Mouse (Mus musculus) mouse embryonic stem cell (cell line): ENCODE measurements around the gene Slc22a23.

Experiments used
- in situ Hi-C, 2 experiments: fragments of 300-500 bp; cut with MboI; formaldehyde crosslinking; loops; 1 replicate in 1 of 2; 3 replicates in 1 of 2; pipeline ENCODE4 v1.14.3; 2019 to 2020; ENCODE audit warnings: low sequenced_read_pairs in 2 of 2, low pct_unique_long_range_greater_than_20kb in 1 of 2, mixed read lengths in 1 of 2; ENCODE audit not compliant: unreplicated experiment in 1 of 2

The Slc22a23 gene

DNA sequence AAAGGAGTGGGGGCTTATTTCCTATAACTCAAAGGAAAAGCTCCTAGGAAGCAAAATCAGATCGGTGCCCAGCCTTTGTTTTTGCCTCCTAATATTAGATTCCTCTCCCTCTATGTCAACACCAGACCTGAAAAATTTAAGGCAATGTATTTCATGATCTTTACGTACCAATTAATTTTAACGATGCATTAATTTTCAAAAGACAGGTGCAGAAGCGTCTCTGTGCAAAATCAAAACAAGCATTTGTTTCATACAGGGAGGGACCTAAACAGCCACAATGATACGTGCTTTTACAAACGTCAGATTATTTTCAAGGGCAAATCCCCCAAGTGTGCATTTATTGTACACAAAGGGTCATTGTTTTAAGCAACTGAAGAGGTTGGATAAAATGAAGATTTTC, 212.1 kb downstream of the Slc22a23 start:
- in situ Hi-C loops = no loop called here

DNA sequence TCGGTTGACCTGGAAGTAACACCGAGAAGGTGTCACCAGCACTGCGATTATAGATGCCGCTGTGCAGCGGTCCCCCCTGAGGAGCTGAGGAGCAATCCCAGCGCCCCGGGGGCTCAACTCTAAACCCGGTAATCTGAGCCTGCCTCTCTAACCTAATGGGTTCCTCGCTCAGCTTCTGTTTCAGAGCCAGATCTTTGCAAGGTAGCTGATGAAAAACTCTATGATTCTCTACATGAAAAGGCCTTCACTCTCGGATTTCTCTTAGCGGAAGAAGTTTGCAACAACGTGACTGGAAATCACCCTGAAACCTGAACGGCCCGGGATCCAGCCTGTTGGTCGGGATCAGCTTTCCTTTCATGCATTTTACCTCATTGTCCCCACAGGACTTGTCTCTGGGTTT, 212.7 kb downstream of the Slc22a23 start:
- in situ Hi-C loops = no loop called here

DNA sequence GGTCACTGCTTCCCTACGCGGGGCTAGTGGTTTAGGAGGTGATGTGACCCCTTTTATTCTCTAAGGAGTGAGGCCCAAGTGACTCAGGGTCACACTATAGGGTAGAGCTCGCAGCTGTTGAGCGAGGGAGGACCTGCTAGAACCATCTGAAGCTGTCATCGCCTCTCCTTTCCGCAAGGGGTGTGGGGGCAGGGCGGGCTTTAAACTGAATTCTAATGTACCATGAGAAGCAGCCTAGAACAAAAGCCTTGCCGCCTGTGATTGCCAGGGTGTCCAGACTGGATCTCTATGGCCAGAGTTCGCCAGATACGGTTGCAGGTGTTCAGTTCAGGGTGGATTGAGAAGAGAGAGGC, 213.3 kb downstream of the Slc22a23 start:
- in situ Hi-C loops = no loop called here

DNA sequence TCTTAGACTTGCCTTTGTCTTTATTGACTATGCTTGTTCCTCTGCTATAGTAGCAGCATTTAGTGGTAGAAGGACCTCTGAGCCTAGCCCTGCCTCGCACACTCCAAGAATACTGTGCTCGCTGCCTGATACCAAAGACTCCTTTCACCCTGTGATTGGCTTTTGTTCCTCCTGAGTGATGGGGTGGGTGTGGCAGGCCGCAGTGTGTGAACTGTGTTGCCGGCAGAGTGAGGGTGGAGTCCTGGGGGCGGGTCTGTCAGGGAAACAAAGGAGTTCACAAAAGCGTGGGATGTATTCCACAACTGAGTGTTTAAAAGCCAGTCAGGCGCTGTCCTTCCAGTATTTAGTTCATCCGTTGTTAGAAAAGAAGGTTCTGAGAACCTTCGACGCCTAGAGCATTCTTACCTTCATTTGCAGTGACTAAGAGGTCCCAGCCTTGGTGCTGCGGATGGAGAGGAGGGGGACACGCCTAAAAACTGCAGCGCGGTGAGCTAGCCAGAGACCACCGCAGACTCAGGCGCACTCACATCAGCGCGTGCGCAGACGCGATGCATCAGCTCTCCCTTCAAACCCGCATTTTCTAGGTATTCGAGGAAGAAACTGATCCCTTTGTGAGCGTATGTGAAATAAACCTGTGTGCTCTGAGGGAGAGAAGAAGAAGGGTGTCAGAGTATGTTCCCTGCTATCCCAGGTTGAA, 213.8 kb downstream of the Slc22a23 start:
- in situ Hi-C loops = no loop called here

DNA sequence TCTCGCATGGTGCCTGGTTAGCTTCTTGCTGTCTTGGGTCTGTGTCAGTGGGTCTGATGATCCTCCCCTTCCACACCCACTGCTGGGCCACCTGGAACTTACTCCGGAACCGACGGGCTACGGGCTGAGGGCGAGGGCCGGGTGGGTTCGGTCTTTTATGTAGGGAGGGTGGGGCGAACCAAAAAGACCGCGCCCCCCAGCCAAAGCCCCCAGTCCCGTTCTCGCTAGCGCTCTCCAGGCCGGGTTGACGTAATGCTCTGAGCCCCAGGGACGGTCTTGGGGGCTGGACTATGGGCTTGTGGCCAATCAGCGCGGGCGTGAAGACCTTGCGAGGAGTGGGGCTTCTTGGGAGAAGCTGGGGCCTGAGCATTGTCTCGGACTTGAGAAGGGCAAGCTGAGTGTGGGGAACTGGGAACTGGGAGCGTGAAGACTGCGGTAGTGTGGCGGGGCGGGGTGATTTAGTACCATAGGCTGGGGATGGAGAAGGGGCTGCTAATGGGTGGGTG, 214.7 kb downstream of the Slc22a23 start, which contains the start of gene Tubb2b:
Gene Tubb2b, minus strand, starts transcription at position 241 of the 506 bp plus-strand sequence.
- in situ Hi-C loops = no loop called here

DNA sequence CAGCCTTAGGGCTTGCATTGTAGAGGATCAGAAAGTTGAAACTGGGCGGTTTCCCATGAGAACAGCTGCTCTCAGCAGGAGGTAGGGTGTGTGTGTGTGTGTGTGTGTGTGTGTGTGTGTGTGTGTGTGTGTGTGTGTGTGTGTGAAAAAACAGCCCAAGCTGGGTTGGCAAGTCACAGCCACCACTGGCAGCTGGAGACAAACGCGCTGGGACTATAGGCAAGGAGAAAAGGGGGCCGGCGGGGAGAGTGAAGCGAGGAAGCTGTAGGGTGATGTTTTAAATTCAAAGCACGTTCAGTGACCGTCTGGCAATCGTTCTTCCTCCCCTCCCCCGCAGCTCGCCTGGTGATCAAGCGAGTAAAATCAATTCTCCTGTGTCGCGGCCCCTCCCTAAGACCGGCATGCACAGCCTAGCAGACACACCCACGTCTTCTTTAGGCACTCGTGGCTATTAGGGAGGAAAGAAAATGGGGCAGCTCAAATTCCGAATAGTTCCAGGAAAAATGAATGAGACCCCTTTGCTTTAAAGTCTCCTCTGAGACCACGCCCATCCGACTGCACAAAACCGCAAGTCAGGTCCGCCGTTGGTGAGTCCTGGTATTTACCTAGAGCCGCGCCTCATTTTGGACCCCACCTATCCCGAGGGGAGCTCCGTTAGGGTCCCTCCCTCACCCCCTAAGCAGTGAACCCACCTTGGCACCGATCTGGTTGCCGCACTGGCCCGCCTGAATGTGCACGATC, 215.3 kb downstream of the Slc22a23 start:
- in situ Hi-C loops = no loop called here
